Mouse (Mus musculus) right cerebral cortex, postnatal 36 days (tissue): ENCODE data around the gene Gpm6b.

Experiments used
- DNase-seq, 2 experiments: peaks; one replicate each; pipeline ENCODE4 v3.0.0; 2022; ENCODE audit warnings: low spot score in 2 of 2, mixed read lengths in 1 of 2

Gene Gpm6b

DNA sequence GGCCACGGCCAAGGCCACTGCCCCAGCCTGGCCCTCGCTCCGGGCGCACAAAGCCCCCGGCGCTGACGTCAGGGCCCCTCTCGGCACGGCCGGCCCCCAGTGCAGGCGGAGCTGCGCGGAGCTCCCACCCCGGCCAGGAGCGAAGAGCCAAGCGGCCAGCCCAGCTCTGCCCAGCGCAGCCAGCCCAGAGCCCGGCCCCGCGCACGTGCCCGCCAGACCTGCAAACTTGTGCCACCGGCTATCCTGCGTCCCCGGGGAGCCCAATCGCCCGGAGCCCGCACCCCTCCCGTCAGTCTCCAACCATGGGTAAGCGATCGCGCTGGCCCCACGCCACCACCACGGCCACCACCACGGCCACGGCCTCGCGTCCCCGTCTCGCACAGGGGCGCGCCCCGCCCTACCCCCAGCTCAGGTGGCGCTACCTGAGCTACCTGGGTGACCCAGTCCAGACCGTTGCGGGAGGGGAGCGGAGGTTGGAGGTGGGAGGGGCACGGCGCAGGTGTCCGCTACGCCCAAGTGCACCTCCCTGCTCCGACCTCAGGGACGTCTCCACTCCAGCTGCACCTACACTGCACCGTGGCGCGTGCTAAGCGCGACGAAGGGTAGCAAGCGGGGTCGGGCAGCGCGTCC is at the start of gene Gpm6b:
Gene Gpm6b (plus strand): TSS at position 81 of the 630 bp plus-strand sequence.
- peak in 1 of 2 experiments; percentile 21 for DNase-seq

- DNase-seq, result no peak
Measured at GRCm38 (mm10) chrX:166196327-166196726, 42.4 kb upstream of the Gpm6b start.

GRCm38 (mm10) chrX:166198266-166198665 is 40.4 kb upstream of the Gpm6b start:
- DNase-seq, result no peak

GRCm38 (mm10) chrX:166199812-166200211 is 38.9 kb upstream of the Gpm6b start:
- DNase-seq, result no peak

DNA sequence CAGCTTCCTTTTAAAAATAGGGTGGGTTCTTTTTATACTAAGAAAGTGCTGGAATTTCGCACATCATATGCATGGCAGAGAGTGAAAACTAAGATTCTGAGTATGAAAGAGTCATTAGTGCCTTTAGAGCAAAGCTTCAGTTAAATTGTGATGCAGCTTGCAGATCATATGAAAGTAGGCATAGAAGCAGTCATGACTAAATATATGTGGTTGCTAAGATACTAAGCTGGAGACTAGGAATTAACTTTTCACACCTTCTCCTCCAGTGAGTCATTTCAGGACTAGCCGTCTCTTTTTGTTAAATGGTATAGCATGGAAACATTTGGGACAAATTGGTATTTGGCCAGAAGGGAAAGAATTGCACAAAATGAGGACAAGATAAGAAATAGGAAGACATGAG is 24.1 kb upstream of the Gpm6b start:
- peak in 1 of 2 experiments; percentile 9 for DNase-seq

- no peak for DNase-seq
Measured at GRCm38 (mm10) chrX:166216248-166216647, 22.5 kb upstream of the Gpm6b start.

DNA sequence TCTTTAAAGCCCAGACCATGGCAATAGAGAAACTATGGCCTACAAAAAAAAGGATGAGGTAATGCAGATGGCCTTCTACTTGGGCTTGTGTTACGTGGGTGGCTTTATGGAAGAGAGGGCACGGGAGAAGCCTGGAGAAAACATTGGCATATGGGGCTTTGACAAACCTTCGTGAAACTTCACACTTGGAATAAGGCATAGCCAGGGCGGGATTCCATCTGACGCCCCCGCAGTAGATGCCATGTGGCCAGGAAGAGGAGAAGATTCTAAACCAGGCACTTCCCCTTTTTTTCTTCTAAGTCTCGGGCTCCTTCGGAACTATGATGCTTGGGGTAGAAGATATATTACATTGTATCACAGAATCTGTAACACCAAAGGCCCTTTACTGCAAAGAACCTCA is 22.0 kb upstream of the Gpm6b start:
- DNase-seq, result peak; percentile 47 to 55

GRCm38 (mm10) chrX:166219331-166219730 is 19.4 kb upstream of the Gpm6b start:
- DNase-seq, result peak in 1 of 2 experiments; percentile 20

DNA sequence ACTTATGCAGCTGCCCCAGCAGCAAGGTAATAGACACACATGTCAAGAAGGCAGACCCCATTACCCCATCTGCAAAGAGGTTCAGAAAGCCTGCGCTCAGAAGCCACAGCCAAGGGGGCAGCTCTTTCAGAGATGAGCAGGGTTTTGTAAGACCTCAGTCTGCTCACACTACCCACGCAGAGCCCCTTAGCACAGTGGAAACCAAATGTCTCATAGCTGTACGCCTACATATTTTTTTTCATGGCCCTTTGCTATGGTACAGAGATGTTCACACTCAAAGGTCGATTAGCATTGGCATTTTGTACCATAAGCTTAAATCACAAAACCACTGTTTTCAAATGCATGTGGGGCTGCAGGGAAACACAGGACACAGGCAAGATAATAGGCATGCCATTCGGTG is 11.9 kb upstream of the Gpm6b start:
- no peak for DNase-seq

DNA sequence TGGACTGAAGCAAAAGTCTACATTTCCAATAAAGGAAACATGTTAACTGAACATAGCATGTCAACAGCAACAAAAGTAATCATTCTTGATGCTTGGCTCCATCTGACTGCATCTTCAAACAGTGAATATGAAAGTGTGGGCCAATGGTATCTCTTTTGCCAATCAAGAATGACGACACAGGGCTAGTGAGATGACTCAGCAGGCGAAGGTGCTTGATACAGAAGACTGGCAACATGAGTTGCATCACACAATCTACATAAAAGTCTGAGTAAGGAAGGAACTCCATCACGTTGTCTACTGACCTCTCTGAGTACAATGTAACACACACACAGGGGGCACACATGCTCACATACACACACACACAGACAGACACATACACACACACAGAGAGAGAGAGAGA is 9.0 kb upstream of the Gpm6b start:
- DNase-seq, result no peak

- DNase-seq, result no peak
Measured at GRCm38 (mm10) chrX:166230515-166231267, 8.0 kb upstream of the Gpm6b start.

- no peak for DNase-seq
Measured at GRCm38 (mm10) chrX:166236131-166236530, 2.6 kb upstream of the Gpm6b start.

- no peak for DNase-seq
Measured at GRCm38 (mm10) chrX:166239520-166239919, 809 bp downstream of the Gpm6b start.

DNA sequence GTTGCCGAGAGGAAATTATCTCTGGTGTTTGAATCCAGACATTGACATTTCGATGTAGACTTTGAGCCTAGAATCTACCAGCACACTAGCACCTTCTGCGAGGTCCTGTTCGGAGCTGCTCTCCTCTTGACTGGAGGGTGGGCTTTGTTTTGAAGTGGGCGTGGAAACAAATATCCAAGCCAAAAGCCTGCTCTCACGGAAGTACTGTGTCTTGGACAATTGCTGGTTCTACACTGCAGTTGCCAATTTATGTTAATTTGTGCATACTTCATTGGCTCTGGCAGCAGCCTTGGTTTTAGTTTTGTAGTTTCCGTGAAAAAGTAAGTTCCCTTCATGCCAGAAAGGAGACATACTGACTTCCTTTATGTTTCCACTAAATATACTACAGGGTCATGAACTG is 2.0 kb downstream of the Gpm6b start:
- no peak for DNase-seq

DNA sequence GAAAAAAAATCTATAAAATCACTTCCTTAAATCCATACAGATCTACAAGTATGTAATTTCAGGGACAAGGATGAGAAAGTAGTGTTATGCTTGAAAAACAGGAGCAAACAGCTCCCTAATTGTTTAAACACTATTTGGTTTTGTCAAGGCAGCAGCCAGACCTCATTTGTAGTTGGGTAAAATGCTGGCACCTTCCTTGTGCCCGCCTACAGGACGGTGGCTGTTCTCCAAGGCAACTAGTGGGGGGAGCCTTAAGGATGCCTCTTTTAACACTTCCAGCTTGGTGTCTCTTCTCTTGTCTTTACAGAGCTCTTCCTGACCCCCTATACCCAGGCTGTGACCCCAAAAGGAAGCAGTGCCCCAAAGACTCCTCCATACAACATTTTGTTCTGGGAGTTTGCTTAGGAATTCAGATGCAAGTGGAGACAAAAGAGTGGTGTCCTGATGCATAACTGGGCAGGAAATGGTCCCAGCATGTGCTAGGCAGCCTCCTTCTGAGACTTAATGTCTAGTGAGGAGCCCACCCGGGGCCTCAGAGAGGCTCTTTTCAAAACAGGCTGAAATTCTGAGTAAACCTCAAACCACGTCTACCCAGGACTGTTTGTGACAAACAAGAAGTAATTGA is 4.7 kb downstream of the Gpm6b start:
- peak in 1 of 2 experiments; percentile 1 for DNase-seq

- no peak for DNase-seq
Measured at GRCm38 (mm10) chrX:166271489-166271888, 32.8 kb downstream of the Gpm6b start.

DNA sequence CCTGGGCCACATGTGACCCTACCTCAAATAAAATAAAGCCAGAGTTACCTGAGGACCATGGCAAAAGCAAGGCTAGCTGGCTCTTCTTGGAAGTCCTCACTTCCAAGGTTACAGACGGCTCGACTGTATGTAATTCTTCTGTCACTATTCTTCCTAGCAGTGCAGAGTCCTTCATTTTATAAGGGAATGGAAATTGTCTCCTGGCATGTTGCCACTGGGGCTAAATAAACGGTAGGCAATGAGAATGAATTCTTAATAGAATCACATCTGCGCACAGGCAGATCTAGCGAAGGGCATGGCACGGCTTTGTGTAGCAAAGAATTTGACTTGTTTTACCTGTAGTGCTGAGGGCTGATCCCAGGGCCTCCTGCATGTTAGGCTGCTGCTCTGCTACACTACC is 33.9 kb downstream of the Gpm6b start:
- no peak for DNase-seq

- no peak for DNase-seq
Measured at GRCm38 (mm10) chrX:166279861-166280260, 41.1 kb downstream of the Gpm6b start.

DNA sequence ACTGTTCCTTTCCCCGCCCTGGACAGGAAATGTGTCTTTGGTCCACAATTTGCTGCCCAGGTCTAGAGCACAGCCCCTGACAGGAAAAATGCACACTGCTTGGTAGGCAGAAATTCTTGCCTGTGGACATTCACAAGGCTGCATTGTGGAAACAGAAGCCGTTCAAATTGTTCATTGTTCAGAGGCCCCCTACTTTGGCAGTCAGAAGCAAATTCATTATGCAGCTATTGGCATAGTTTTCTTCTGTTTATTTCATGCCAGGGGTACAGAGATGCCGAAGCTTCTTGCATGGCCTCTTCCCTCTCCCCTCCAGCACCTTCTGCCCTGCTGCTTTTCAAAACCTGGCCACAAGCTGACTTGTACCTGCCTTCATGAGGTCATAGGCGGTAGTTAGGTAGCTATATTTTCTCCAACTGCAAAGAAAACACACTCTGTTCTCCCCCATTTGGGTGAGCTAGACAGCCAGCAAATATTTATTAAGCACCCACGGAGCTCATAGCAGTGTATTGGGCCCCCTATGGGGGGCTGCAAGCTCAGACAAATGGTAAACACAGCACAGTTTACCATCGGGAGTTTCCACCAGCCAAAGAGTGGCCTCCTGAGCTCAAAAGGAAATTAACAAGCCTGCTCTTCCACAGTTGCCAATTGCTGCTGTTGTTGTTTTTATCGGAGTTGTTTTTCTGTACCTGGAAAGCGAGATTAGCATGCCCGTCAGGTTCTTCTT is 48.2 kb downstream of the Gpm6b start:
- DNase-seq, result no peak

DNA sequence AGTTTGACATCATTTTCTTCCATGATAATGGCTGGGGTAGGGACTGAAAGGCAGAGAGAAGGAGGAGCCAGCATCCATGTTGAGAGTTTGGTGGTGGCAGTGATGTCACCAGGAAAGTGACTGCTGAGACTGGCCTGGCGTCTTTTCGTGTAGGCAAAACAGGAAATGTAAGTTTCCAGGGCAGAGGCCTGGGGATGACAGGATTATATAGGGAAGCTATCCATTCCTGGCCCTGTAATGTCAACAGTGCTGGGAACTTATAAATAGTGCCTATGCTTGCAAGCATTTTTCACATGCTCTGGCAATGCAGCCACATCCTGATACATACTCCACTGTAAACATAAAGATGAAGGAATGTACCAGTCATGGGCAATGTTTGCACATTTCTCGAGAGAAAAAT is 52.6 kb downstream of the Gpm6b start:
- no peak for DNase-seq

GRCm38 (mm10) chrX:166293465-166293864 is 54.8 kb downstream of the Gpm6b start:
- DNase-seq, result no peak

DNA sequence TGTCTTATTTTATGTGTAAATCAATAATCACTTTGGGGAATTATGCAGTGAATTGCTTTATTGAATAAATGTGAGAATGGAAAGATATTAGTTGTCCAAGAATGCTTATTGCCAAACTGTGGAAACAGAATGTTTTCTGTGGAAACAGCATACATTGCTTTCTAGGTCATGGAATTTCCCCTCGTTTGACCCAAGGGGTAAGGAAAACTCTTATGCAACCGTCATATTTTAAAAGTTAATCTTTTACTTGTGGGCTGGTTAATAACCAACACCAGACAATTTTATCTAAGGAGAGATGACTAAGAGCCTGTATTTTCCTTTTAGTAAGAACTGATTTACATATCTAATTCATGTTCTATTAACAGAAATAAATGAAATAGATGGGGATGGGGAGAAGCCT is 64.1 kb downstream of the Gpm6b start:
- DNase-seq, result no peak
